Mouse (Mus musculus): ENCODE results near the gene Lyzl4.

- TF ChIP-seq CTCF (IDR thresholded peaks at IDR 0.05; ENCODE audit: low read depth, low read length) = no peak
- no peak for TF ChIP-seq TAL1 (conservative IDR thresholded peaks at IDR 0.05; ENCODE audit: low read depth, low read length)
- TF ChIP-seq GATA1 (IDR thresholded peaks at IDR 0.05; ENCODE audit: borderline replicate concordance, low read length) = no peak
- no peak for TF ChIP-seq GATA2 (IDR thresholded peaks at IDR 0.05; ENCODE audit: borderline replicate concordance, low read depth, low read length)
- no peak for TF ChIP-seq POLR2AphosphoS5 (IDR thresholded peaks at IDR 0.05; ENCODE audit: insufficient replicate concordance, low read depth, low read length)
Observed at GRCm38 (mm10) chr9:121630627-121631026, 11.3 kb downstream of the Lyzl4 start.

Measured in G1E (cell line).